Mouse (Mus musculus) spleen, adult 2 months (tissue): ENCODE measurements around the gene Epb41l4b. TPM values are rescaled to one million over a fixed set of nuclear protein-coding genes. Genes with fewer than 3 reads are reported as not detected.
A peak's percentile ranks its signal among the peaks of the same experiment; 100 is the strongest.

Experiments
- DNase-seq, 2 experiments: peaks; one replicate each; pipeline versions ENCODE4 v3.0.0 to v3.0.0-alpha.2; 2012 to 2021; ENCODE audit warnings: low spot score in 2 of 2, low read depth in 1 of 2
- H3K27ac ChIP-seq: fragments of 200-500 bp; 2 replicates; pipeline ENCODE4 v1.5.1; 2012; ENCODE audit warnings: low read length, inconsistent platforms; ENCODE audit not compliant: insufficient read depth
- H3K27me3 ChIP-seq: fragments of 200-500 bp; 2 replicates; pipeline ENCODE4 v1.6.1; 2012; ENCODE audit warnings: mild to moderate bottlenecking, moderate library complexity, low read length, inconsistent platforms; ENCODE audit not compliant: control insufficient read depth, insufficient read depth
- H3K36me3 ChIP-seq: fragments of 200-500 bp; 2 replicates; pipeline ENCODE4 v1.6.1; 2012; ENCODE audit warnings: mild to moderate bottlenecking, low read length, inconsistent platforms; ENCODE audit not compliant: control insufficient read depth, insufficient read depth
- H3K4me1 ChIP-seq: fragments of 200-500 bp; 2 replicates; pipeline ENCODE4 v1.6.1; 2011; ENCODE audit warnings: inconsistent platforms; ENCODE audit not compliant: control insufficient read depth, insufficient read depth, insufficient read length
- H3K4me3 ChIP-seq: fragments of 200-500 bp; 2 replicates; pipeline ENCODE4 v1.5.1; 2011; ENCODE audit warnings: mild to moderate bottlenecking, inconsistent platforms; ENCODE audit not compliant: insufficient read depth, insufficient read length; ENCODE audit errors: extremely low read depth
- CTCF ChIP-seq: fragments of 200-500 bp; IDR thresholded peaks from 2 replicates; pipeline ENCODE4 v1.5.1; 2011; ENCODE audit warnings: mild to moderate bottlenecking, inconsistent platforms; ENCODE audit not compliant: insufficient read depth, insufficient read length, insufficient replicate concordance; ENCODE audit errors: extremely low read depth
- POLR2A ChIP-seq: fragments of 200-500 bp; IDR thresholded peaks from 2 replicates; pipeline ENCODE4 v1.6.1; 2011; ENCODE audit warnings: low read depth, low read length, inconsistent platforms
- WGBS: fragments of 180-500 bp; shearing (Covaris S2); methylation state at CpG from one replicate; pipeline ENCODE4 v1.1.7; 2018; 5-methylcytosine and 5-hydroxymethylcytosine counted together
- polyA plus RNA-seq: library from polyadenylated mRNA; depleted of rRNA; stranded (reverse); fragments of >200 nt; gene quantifications from 2 replicates; pipeline ENCODE4 v1.2.3, GENCODE M21; 2012

Epb41l4b gene
- polyA plus RNA-seq, 1 experiment, result 0.78 TPM

- H3K4me3 ChIP-seq, result no peak overlapping the region
- 6% methylated on average over 7 of the region's 7 CpGs for WGBS
- H3K27me3 ChIP-seq, result no peaks in the 10 kb centered on the region
- peak overlapping the region; percentile 43 for H3K27ac ChIP-seq
- no peak for DNase-seq
- H3K4me1 ChIP-seq, result peaks cover 10% of the 10 kb centered on the region
- TF ChIP-seq POLR2A (no peak), CTCF (no peak)
- H3K36me3 ChIP-seq, result no peaks in the 10 kb centered on the region
Observed at GRCm38 (mm10) chr4:57055635-57056034, 87.6 kb downstream of the Epb41l4b start.

DNA sequence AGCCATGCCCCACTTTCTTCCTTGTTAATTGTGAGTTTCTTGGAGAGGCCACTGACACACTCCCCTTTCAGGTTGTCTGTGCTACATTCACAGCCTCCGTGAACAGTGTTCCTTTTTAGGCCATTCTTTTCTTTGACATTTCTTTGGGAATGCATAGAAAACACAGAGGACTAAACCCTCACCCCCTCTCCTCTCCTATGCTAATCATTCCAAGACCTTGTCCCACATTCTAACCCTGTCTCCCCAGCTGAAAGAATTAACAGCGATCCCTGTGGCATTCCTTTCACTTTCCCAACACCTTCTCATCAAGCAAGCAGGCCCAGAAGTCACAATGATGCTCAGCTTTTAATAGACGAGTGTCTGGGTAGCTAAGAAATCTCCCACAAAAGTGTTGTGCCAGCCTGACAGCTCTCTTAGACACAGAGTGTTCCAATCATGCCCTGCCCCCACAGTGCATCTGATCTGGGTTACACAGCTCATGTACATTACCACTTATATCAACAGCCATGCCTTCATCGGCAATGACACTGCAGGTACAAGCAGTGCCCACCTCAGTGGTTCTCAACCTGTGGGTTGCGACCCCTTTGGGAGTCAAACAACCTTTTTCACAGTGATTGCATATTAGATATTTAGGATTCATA, 93.8 kb downstream of the Epb41l4b start:
- TF ChIP-seq POLR2A (no peak), CTCF (no peak)
- no peaks in the 10 kb centered on the region for H3K36me3 ChIP-seq
- no peaks in the 10 kb centered on the region for H3K27me3 ChIP-seq
- DNase-seq, result no peak
- no peak overlapping the region for H3K27ac ChIP-seq
- WGBS, result 80% methylated on average over 5 of the region's 5 CpGs
- no peaks in the 10 kb centered on the region for H3K4me1 ChIP-seq
- H3K4me3 ChIP-seq, result no peak overlapping the region

GRCm38 (mm10) chr4:57048566-57048965, 94.7 kb downstream of the Epb41l4b start:
- Histone ChIP-seq H3K27ac (no peak overlapping the region), H3K4me1 (no peaks in the 10 kb centered on the region), H3K4me3 (no peak overlapping the region), H3K27me3 (no peaks in the 10 kb centered on the region), H3K36me3 (no peaks in the 10 kb centered on the region)
- no peak for TF ChIP-seq CTCF
- no peak for TF ChIP-seq POLR2A
- WGBS, result 61% methylated on average over 6 of the region's 6 CpGs
- no peak for DNase-seq

DNA sequence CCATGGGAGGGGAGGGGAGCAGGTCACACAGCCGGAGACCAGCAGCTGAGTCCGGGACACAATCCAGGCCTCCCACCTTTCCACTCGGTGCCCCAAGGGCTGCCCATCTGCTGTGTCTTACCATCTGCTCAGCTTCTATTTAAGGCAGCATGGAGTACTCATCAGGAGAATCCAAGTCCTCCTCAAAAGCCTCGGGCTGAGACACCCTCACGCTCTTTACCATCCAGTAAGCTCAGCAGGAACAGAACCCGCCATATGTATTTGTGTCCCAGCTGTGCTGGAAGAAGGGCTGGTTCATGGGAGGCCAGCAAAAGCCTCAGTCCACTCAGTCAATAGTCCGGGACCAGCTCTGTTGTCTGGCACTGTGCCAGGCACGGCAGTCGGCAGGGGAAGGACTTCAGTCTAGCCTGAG, 97.1 kb downstream of the Epb41l4b start:
- Histone ChIP-seq H3K4me3 (no peak overlapping the region), H3K27ac (no peak overlapping the region), H3K27me3 (no peaks in the 10 kb centered on the region), H3K36me3 (no peaks in the 10 kb centered on the region), H3K4me1 (no peaks in the 10 kb centered on the region)
- WGBS, result 87% methylated on average over 9 of the region's 9 CpGs
- TF ChIP-seq POLR2A (no peak), CTCF (no peak)
- DNase-seq, result no peak

GRCm38 (mm10) chr4:57043621-57044020, 99.6 kb downstream of the Epb41l4b start:
- Histone ChIP-seq H3K27me3 (no peaks in the 10 kb centered on the region), H3K4me3 (no peak overlapping the region), H3K27ac (no peak overlapping the region), H3K4me1 (peaks cover 4% of the 10 kb centered on the region; the same call in 1 of the 2 replicates), H3K36me3 (no peaks in the 10 kb centered on the region)
- WGBS, result 92% methylated on average over 8 of the region's 8 CpGs
- DNase-seq, result no peak
- TF ChIP-seq CTCF, result no peak
- no peak for TF ChIP-seq POLR2A

GRCm38 (mm10) chr4:57041661-57042060, 101.6 kb downstream of the Epb41l4b start:
- no peak for DNase-seq
- no peak overlapping the region for H3K27ac ChIP-seq
- peaks cover 12% of the 10 kb centered on the region for H3K4me1 ChIP-seq
- no peaks in the 10 kb centered on the region for H3K36me3 ChIP-seq
- no peak for TF ChIP-seq CTCF
- no peak for TF ChIP-seq POLR2A
- no peak overlapping the region for H3K4me3 ChIP-seq
- H3K27me3 ChIP-seq, result no peaks in the 10 kb centered on the region
- WGBS, result 89% methylated on average over 6 of the region's 6 CpGs

DNA sequence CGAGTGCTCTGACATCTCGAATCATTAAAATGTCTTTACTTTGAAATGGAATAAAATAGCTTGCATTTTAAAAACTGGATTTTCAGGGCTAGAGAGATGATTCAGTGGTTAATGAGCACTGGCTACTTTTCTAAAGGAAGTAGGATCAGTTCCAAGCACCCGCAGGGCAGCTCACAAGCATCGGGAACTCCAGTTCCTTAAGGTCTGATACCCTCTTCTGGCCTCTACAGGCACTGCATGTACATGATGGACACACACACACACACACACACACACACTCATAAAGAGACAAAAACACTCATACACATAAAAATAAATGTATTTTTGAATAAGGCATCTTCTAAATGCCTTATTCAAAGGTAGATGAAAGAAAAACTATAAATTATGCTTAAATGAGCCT, 102.0 kb downstream of the Epb41l4b start:
- 94% methylated on average over 4 of the region's 4 CpGs for WGBS

More for the DNA sequence above, 102.0 kb downstream of the Epb41l4b start:
- Histone ChIP-seq H3K36me3 (no peaks in the 10 kb centered on the region), H3K27ac (no peak overlapping the region), H3K4me3 (no peak overlapping the region), H3K4me1 (peaks cover 12% of the 10 kb centered on the region), H3K27me3 (no peaks in the 10 kb centered on the region)
- TF ChIP-seq CTCF, result no peak
- no peak for TF ChIP-seq POLR2A
- no peak for DNase-seq
